Comparison of ENCODE assay signal across 8 mouse cellular contexts in the genomic region with DNA sequence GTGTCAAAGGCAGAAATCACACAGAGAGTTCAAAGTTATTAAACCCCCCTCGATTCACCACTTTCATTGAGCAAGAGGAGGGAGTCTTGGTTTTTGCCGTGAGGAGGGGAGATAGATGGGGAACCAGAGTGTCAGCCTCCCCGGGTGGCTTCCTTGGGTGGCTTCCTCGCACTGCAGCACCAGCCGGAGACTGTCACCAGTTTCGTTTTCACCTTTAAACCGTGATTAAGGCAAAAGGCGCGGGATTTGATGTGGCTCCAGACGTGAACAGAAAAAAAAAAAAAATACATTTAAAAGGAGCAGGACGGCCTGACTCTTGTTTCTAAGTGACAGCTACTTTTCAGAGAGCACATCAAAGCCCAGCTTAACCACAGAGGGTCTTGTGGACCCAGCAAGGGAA. TPM values are rescaled to one million over a fixed set of nuclear protein-coding genes. Genes with fewer than 3 reads are reported as not detected.
A peak's percentile ranks its signal among the peaks of the same experiment; 100 is the strongest.
DNase-seq lines count a peak whose midpoint lies in the region; ATAC-seq and TF ChIP-seq lines count a peak whose summit lies in the region.

No protein-coding gene starts in this region.

- H3K36me3 ChIP-seq in liver, adult 2 months (ENCODE audit: control insufficient read depth, insufficient read depth, low read length) = no peaks in the 10 kb centered on the region
- no peaks in the 10 kb centered on the region for H3K36me3 ChIP-seq in forebrain, embryonic 14.5 days (ENCODE audit: control insufficient read depth, insufficient read depth, low read length)
- no peaks in the 10 kb centered on the region for H3K36me3 ChIP-seq in kidney, adult 2 months (ENCODE audit: control insufficient read depth, insufficient read depth, low read length)
- no peaks in the 10 kb centered on the region for H3K36me3 ChIP-seq in small intestine, adult 2 months (ENCODE audit: control insufficient read depth, insufficient read depth, low read length)

- peak overlapping the region; percentile 62 for H3K27ac ChIP-seq in liver, adult 2 months (replicated peaks; ENCODE audit: insufficient read depth, low read depth, low read length)
- no peak overlapping the region; the same call in 1 of the 2 replicates for H3K27ac ChIP-seq in forebrain, embryonic 14.5 days (ENCODE audit: low read depth, low read length)
- H3K27ac ChIP-seq in kidney, adult 2 months (ENCODE audit: insufficient read depth, low read depth, low read length) = peak overlapping the region; percentile 71; the same call in 1 of the 2 replicates
- no peak overlapping the region for H3K27ac ChIP-seq in small intestine, adult 2 months (ENCODE audit: insufficient read depth, low read depth, low read length)

- H3K4me3 ChIP-seq in liver, adult 2 months (ENCODE audit: insufficient read depth, low read depth, low read length) = peak overlapping the region; percentile 50
- H3K4me3 ChIP-seq in forebrain, embryonic 14.5 days (ENCODE audit: low read depth, low read length) = no peak overlapping the region
- peak overlapping the region; percentile 60 for H3K4me3 ChIP-seq in kidney, adult 2 months (ENCODE audit: insufficient read depth, low read depth, low read length)
- H3K4me3 ChIP-seq in small intestine, adult 2 months (ENCODE audit: low read depth, low read length) = peak overlapping the region; percentile 49

- ATAC-seq in forebrain, embryonic 14.5 days = peak; percentile 30; the same call in 1 of the 2 replicates

- H3K9me3 ChIP-seq in forebrain, embryonic 14.5 days (replicated peaks; ENCODE audit: control insufficient read depth, low read length) = no peaks in the 10 kb centered on the region

- no peak for DNase-seq in liver, adult 2 months (ENCODE audit: extremely low read depth, low read depth, low spot score)
- no peak for DNase-seq in liver
- DNase-seq in forebrain, embryonic 14.5 days (ENCODE audit: low spot score) = peak; percentile 18
- DNase-seq in kidney, adult 2 months = peak; percentile 56
- DNase-seq in lung, postnatal 14 days = peak; percentile 43
- no peak for DNase-seq in urinary bladder, adult 18-20 months (ENCODE audit: low spot score in 2 of 2)
- DNase-seq in right cerebral cortex, postnatal 14 days = no peak

- 0 out of 2 replicates have a peak, but pooled peaks have one; percentile 29 for TF ChIP-seq POLR2A in liver, adult 2 months (IDR thresholded peaks at IDR 0.05; ENCODE audit: extremely low read depth, insufficient read depth, low read length)
- peak; percentile 21 for TF ChIP-seq POLR2A in kidney, adult 2 months (IDR thresholded peaks at IDR 0.05; ENCODE audit: low read depth, low read length)
- peak; percentile 49; the same call in 1 of the 2 replicates for TF ChIP-seq POLR2A in small intestine, adult 2 months (IDR thresholded peaks at IDR 0.05; ENCODE audit: low read depth, low read length)

- H3K27me3 ChIP-seq in liver, adult 2 months (ENCODE audit: control insufficient read depth, insufficient read depth, low read length) = no peaks in the 10 kb centered on the region
- H3K27me3 ChIP-seq in forebrain, embryonic 14.5 days (replicated peaks; ENCODE audit: control insufficient read depth, insufficient read depth, low read length) = no peaks in the 10 kb centered on the region
- H3K27me3 ChIP-seq in kidney, adult 2 months (replicated peaks; ENCODE audit: control insufficient read depth, insufficient read depth, low read length) = no peaks in the 10 kb centered on the region
- no peaks in the 10 kb centered on the region for H3K27me3 ChIP-seq in small intestine, adult 2 months (ENCODE audit: control insufficient read depth, insufficient read depth, low read length)

- peak overlapping the region; percentile 51 for H3K4me2 ChIP-seq in forebrain, embryonic 14.5 days (ENCODE audit: low read length)

- TF ChIP-seq CTCF in liver, adult 2 months (IDR thresholded peaks at IDR 0.05; ENCODE audit: low read depth, low read length) = no peak
- no peak for TF ChIP-seq CTCF in kidney, adult 2 months (conservative IDR thresholded peaks at IDR 0.05; ENCODE audit: insufficient read depth, insufficient read length, low read depth, low read length)
- TF ChIP-seq CTCF in small intestine, adult 2 months (IDR thresholded peaks at IDR 0.05; ENCODE audit: extremely low read depth, insufficient read length, insufficient replicate concordance, low read depth, low read length) = no peak

- H3K79me2 ChIP-seq in liver, adult 2 months (ENCODE audit: control insufficient read depth, insufficient read depth, low read length) = no peaks in the 10 kb centered on the region

- WGBS in liver, adult 2 months = 14% methylated on average over 11 of the region's 11 CpGs
- WGBS in forebrain, embryonic 14.5 days = 6% methylated on average over 11 of the region's 11 CpGs
- 16% methylated on average over 11 of the region's 11 CpGs for WGBS in kidney, adult 2 months
- WGBS in small intestine, adult 2 months = 8% methylated on average over 11 of the region's 11 CpGs

- peaks cover 19% of the 10 kb centered on the region for H3K4me1 ChIP-seq in liver, adult 2 months (ENCODE audit: control insufficient read depth, insufficient read depth, low read length)
- peaks cover 16% of the 10 kb centered on the region for H3K4me1 ChIP-seq in forebrain, embryonic 14.5 days (ENCODE audit: control insufficient read depth, insufficient read depth, low read length)
- peaks cover 15% of the 10 kb centered on the region; the same call in 1 of the 2 replicates for H3K4me1 ChIP-seq in kidney, adult 2 months (ENCODE audit: control insufficient read depth, insufficient read depth, low read length)
- H3K4me1 ChIP-seq in small intestine, adult 2 months (ENCODE audit: control insufficient read depth, insufficient read depth, insufficient read length, low read length) = peaks cover 10% of the 10 kb centered on the region

- peak overlapping the region; percentile 66 for H3K9ac ChIP-seq in liver, adult 2 months (ENCODE audit: low read depth, low read length)
- H3K9ac ChIP-seq in forebrain, embryonic 14.5 days (ENCODE audit: low read length) = 0 out of 2 replicates have a peak overlapping the region, but pooled peaks have one; percentile 21

RNA-seq across cellular contexts. Expression of a gene that starts 58.5 kb away (rescaled TPM):
- total RNA-seq in liver, adult 2 months (2014; rRNA removed) = 29.3 and 29.9 TPM in 2 replicates
- polyA plus RNA-seq in liver, adult 2 months (2012; rRNA removed) = 45.5 and 48.4 TPM in 2 replicates
- 34.1 and 40.1 TPM in 2 replicates for polyA plus RNA-seq in forebrain, embryonic 14.5 days (2014; fragmentation: Nextera tagmentation; extraction: Ambion mirVana)
- polyA plus RNA-seq in kidney, adult 2 months (2012; rRNA removed) = 46.6 and 50.5 TPM in 2 replicates
- 28.7 and 98.8 TPM in 2 replicates for polyA plus RNA-seq in small intestine, adult 2 months (2012; rRNA removed)

Comparison
In these comparisons a context has a peak if more than half of its experiments do, and no peak if none do; other contexts are left out.
1. DNase-seq: peak in forebrain, embryonic 14.5 days (single experiment), kidney, adult 2 months (single experiment) and lung, postnatal 14 days (single experiment); none in liver, adult 2 months (single experiment), liver (single experiment), urinary bladder, adult 18-20 months (0 of 2) and right cerebral cortex, postnatal 14 days (single experiment).
2. H3K27ac ChIP-seq: peak in liver, adult 2 months (single experiment) and kidney, adult 2 months (single experiment); none in forebrain, embryonic 14.5 days (single experiment) and small intestine, adult 2 months (single experiment).
3. Peak in every context shown above with its lines, with median percentiles within 50 percentile points of each other: POLR2A ChIP-seq.